Comparison of ENCODE assay signal across 16 mouse cellular contexts in genomic region chr3:95285390-95285789, GRCm38 (mm10). TPM values are rescaled to one million over a fixed set of nuclear protein-coding genes. Genes with fewer than 3 reads are reported as not detected.
DNase-seq lines count a peak whose midpoint lies in the region; ATAC-seq and TF ChIP-seq lines count a peak whose summit lies in the region.
"Had no signal": no experiment of that assay in that cellular context is flagged by ENCODE, and none has a peak within 500 bp of the region (broad histone marks: within the 10 kb centered on the region; RNA-seq: fewer than 3 reads in every experiment).

No protein-coding gene starts in this region.

- H3K36me3 ChIP-seq in midbrain, embryonic 11.5 days (ENCODE audit: control insufficient read depth, insufficient read depth, low read length), result no peaks in the 10 kb centered on the region
- H3K36me3 ChIP-seq in midbrain, embryonic 14.5 days (ENCODE audit: control insufficient read depth, insufficient read depth, low read length), result peaks cover 26% of the 10 kb centered on the region

- no peak overlapping the region for H3K4me2 ChIP-seq in midbrain, embryonic 11.5 days
- no peak overlapping the region for H3K4me2 ChIP-seq in midbrain, embryonic 14.5 days (ENCODE audit: low read length)

- no peak for DNase-seq in cerebellum, adult 2 months
- DNase-seq in cerebellum, postnatal 14 days, result no peak
- DNase-seq in layer of hippocampus, adult 2 months (ENCODE audit: low spot score in 2 of 2), result no peak
- no peak for DNase-seq in layer of hippocampus, adult 9-10 months (ENCODE audit: low spot score)
- peak; percentile 56 for DNase-seq in midbrain, embryonic 11.5 days (ENCODE audit: low spot score, missing footprints)
- DNase-seq in midbrain, embryonic 14.5 days, result no peak
- no peak for DNase-seq in left cerebral cortex, postnatal 14 days (ENCODE audit: low spot score in 2 of 2)
- DNase-seq: layer of hippocampus, postnatal 36 days had no signal

- peaks cover 16% of the 10 kb centered on the region for H3K4me1 ChIP-seq in cerebellum, adult 2 months (ENCODE audit: control insufficient read depth, insufficient read depth, low read length)
- peaks cover 9% of the 10 kb centered on the region for H3K4me1 ChIP-seq in midbrain, embryonic 11.5 days (ENCODE audit: control insufficient read depth, insufficient read depth, low read length)
- H3K4me1 ChIP-seq in midbrain, embryonic 14.5 days (ENCODE audit: control insufficient read depth, insufficient read depth, low read length), result peaks cover 28% of the 10 kb centered on the region

- TF ChIP-seq POLR2A in cerebellum, adult 2 months (IDR thresholded peaks at IDR 0.05; ENCODE audit: borderline replicate concordance, insufficient read depth, low read length), result no peak

- H3K27me3 ChIP-seq in cerebellum, adult 2 months (ENCODE audit: control insufficient read depth, insufficient read depth, low read length), result no peaks in the 10 kb centered on the region
- H3K27me3 ChIP-seq in midbrain, embryonic 11.5 days (ENCODE audit: control insufficient read depth, insufficient read depth, low read length), result no peaks in the 10 kb centered on the region
- no peaks in the 10 kb centered on the region for H3K27me3 ChIP-seq in midbrain, embryonic 14.5 days (ENCODE audit: control insufficient read depth, insufficient read depth, low read length)
- H3K27me3 ChIP-seq: CH12.LX; limb, embryonic 12.5 days; Patski had no signal

- H3K27ac ChIP-seq in cerebellum, adult 2 months (ENCODE audit: insufficient read depth, low read length), result no peak overlapping the region
- H3K27ac ChIP-seq in layer of hippocampus, adult 2 months, result no peak overlapping the region; the same call in 1 of the 2 replicates
- no peak overlapping the region for H3K27ac ChIP-seq in midbrain, embryonic 11.5 days (ENCODE audit: low read depth, low read length)
- H3K27ac ChIP-seq in midbrain, embryonic 14.5 days (replicated peaks; ENCODE audit: low read depth, low read length), result no peak overlapping the region
- H3K27ac ChIP-seq: hindbrain, postnatal 0 days; limb, embryonic 12.5 days had no signal

- no peak overlapping the region for H3K9ac ChIP-seq in midbrain, embryonic 11.5 days (ENCODE audit: low read length)
- H3K9ac ChIP-seq in midbrain, embryonic 14.5 days (replicated peaks; ENCODE audit: low read length), result no peak overlapping the region
- H3K9ac ChIP-seq: limb, embryonic 12.5 days had no signal

- peak overlapping the region; percentile 84 for H3K4me3 ChIP-seq in cerebellum, adult 2 months (replicated peaks; ENCODE audit: insufficient read depth, low read depth, low read length)
- H3K4me3 ChIP-seq in layer of hippocampus, adult 2 months, result peak overlapping the region; percentile 75; the same call in 1 of the 2 replicates
- no peak overlapping the region for H3K4me3 ChIP-seq in midbrain, embryonic 11.5 days (ENCODE audit: low read depth, low read length)
- H3K4me3 ChIP-seq in midbrain, embryonic 14.5 days (replicated peaks; ENCODE audit: low read depth, low read length), result no peak overlapping the region
- H3K4me3 ChIP-seq: limb, embryonic 12.5 days had no signal

- no peak for TF ChIP-seq CTCF in cerebellum, adult 2 months (IDR thresholded peaks at IDR 0.05; ENCODE audit: borderline replicate concordance, insufficient read depth, low read depth, low read length)
- no peak for TF ChIP-seq CTCF in layer of hippocampus, adult 2 months (conservative IDR thresholded peaks at IDR 0.05)

- no peak for ATAC-seq in midbrain, embryonic 11.5 days (ENCODE audit: low FRiP score)
- no peak for ATAC-seq in midbrain, embryonic 14.5 days (ENCODE audit: low FRiP score, low TSS enrichment)
- no peak for ATAC-seq in inflammation-experienced regulatory T-cells, adult 6 months
- ATAC-seq: hindbrain, postnatal 0 days; midbrain, embryonic 16.5 days; Patski had no signal

- intact Hi-C loops in left cerebral cortex, postnatal 14 days (cut with DNase I), result no loop called here

- H3K9me3 ChIP-seq in midbrain, embryonic 11.5 days (ENCODE audit: control insufficient read depth, low read length), result no peaks in the 10 kb centered on the region
- no peaks in the 10 kb centered on the region for H3K9me3 ChIP-seq in midbrain, embryonic 14.5 days (ENCODE audit: control insufficient read depth, low read length)
- H3K9me3 ChIP-seq: limb, embryonic 12.5 days had no signal

- WGBS in cerebellum, adult 2 months, result 54% methylated on average over 5 of the region's 5 CpGs
- 91% methylated on average over 5 of the region's 5 CpGs for WGBS in midbrain, embryonic 11.5 days
- WGBS in midbrain, embryonic 14.5 days, result 92% methylated on average over 5 of the region's 5 CpGs

RNA-seq across cellular contexts. Expression of gene Prune1, which starts 3.5 kb away (rescaled TPM):
- 43.2 and 47.6 TPM in 2 replicates for polyA plus RNA-seq in cerebellum, adult 2 months (2012; rRNA removed)
- total RNA-seq in layer of hippocampus, adult 2 months (2021), result 10 to 100 TPM; 22.0 to 22.4 TPM
- 28.0 and 29.7 TPM in 2 replicates for polyA plus RNA-seq in midbrain, embryonic 11.5 days (2014; fragmentation: Nextera tagmentation; extraction: Ambion mirVana)
- polyA plus RNA-seq in midbrain, embryonic 14.5 days (2014; fragmentation: Nextera tagmentation; extraction: Ambion mirVana), result 59.4 TPM in 2 replicates
- 10 to 100 TPM in 1 of 3 experiments, 1 to 10 TPM in 2; 7.5 to 11.0 (median 8.8) TPM for polyA plus RNA-seq in inflammation-experienced regulatory T-cells, adult 6 months (2017; shearing (Covaris generic))
- 10 to 100 TPM; 31.7 to 32.3 TPM for total RNA-seq in left cerebral cortex, postnatal 14 days (2021)

RNA-seq across cellular contexts. Expression of gene Mindy1, which starts 4.2 kb away (rescaled TPM):
- 96.8 and 103 TPM in 2 replicates for polyA plus RNA-seq in cerebellum, adult 2 months (2012; rRNA removed)
- 10 to 100 TPM; 19.1 to 22.7 TPM for total RNA-seq in layer of hippocampus, adult 2 months (2021)
- 38.8 and 43.3 TPM in 2 replicates for polyA plus RNA-seq in midbrain, embryonic 11.5 days (2014; fragmentation: Nextera tagmentation; extraction: Ambion mirVana)
- polyA plus RNA-seq in midbrain, embryonic 14.5 days (2014; fragmentation: Nextera tagmentation; extraction: Ambion mirVana), result 44.2 and 48.2 TPM in 2 replicates
- polyA plus RNA-seq in inflammation-experienced regulatory T-cells, adult 6 months (2017; shearing (Covaris generic)), result 10 to 100 TPM; 17.8 to 18.5 (median 18.3) TPM
- 10 to 100 TPM; 23.5 to 25.5 TPM for total RNA-seq in left cerebral cortex, postnatal 14 days (2021)

RNA-seq across cellular contexts. Expression of gene Anxa9, which starts 21.6 kb away (rescaled TPM):
- 1.2 and 1.5 TPM in 2 replicates for polyA plus RNA-seq in cerebellum, adult 2 months (2012; rRNA removed)
- 1 to 10 TPM; 1.5 TPM for total RNA-seq in layer of hippocampus, adult 2 months (2021)
- polyA plus RNA-seq in midbrain, embryonic 11.5 days (2014; fragmentation: Nextera tagmentation; extraction: Ambion mirVana), result 0.87 and 1.3 TPM in 2 replicates
- 0.45 and 0.55 TPM in 2 replicates for polyA plus RNA-seq in midbrain, embryonic 14.5 days (2014; fragmentation: Nextera tagmentation; extraction: Ambion mirVana)
- under 1 TPM; 0.64 to 0.92 (median 0.91) TPM for polyA plus RNA-seq in inflammation-experienced regulatory T-cells, adult 6 months (2017; shearing (Covaris generic))
- under 1 TPM; 0.64 to 0.89 TPM for total RNA-seq in left cerebral cortex, postnatal 14 days (2021)

RNA-seq across cellular contexts. Expression of gene Cers2, which starts 29.2 kb away (rescaled TPM):
- polyA plus RNA-seq in cerebellum, adult 2 months (2012; rRNA removed), result 133 and 142 TPM in 2 replicates
- 10 to 100 TPM; 53.1 to 63.3 TPM for total RNA-seq in layer of hippocampus, adult 2 months (2021)
- polyA plus RNA-seq in midbrain, embryonic 11.5 days (2014; fragmentation: Nextera tagmentation; extraction: Ambion mirVana), result 94.1 and 97.1 TPM in 2 replicates
- polyA plus RNA-seq in midbrain, embryonic 14.5 days (2014; fragmentation: Nextera tagmentation; extraction: Ambion mirVana), result 70.6 and 83.2 TPM in 2 replicates
- polyA plus RNA-seq in inflammation-experienced regulatory T-cells, adult 6 months (2017; shearing (Covaris generic)), result 100 to 1,000 TPM; 151 to 215 (median 154) TPM
- total RNA-seq in left cerebral cortex, postnatal 14 days (2021), result 10 to 100 TPM; 39.1 to 46.8 TPM

RNA-seq across cellular contexts. Expression of gene Bnipl, which starts 34.4 kb away (rescaled TPM):
- polyA plus RNA-seq in cerebellum, adult 2 months (2012; rRNA removed), result 1.8 and 1.9 TPM in 2 replicates
- under 1 TPM; 0.37 to 0.69 TPM for total RNA-seq in layer of hippocampus, adult 2 months (2021)
- 0.20 TPM in 1 of 2 replicates, not detected in the other for polyA plus RNA-seq in midbrain, embryonic 11.5 days (2014; fragmentation: Nextera tagmentation; extraction: Ambion mirVana)
- not detected in 2 replicates for polyA plus RNA-seq in midbrain, embryonic 14.5 days (2014; fragmentation: Nextera tagmentation; extraction: Ambion mirVana)
- under 1 TPM in 1 of 3 experiments, not detected in 2; 0.52 TPM for polyA plus RNA-seq in inflammation-experienced regulatory T-cells, adult 6 months (2017; shearing (Covaris generic))
- under 1 TPM in 1 of 2 experiments, not detected in 1; 0.33 TPM for total RNA-seq in left cerebral cortex, postnatal 14 days (2021)
- total RNA-seq: CH12.LX; heart, postnatal 25 days; hindbrain, postnatal 0 days had no signal
- polyA plus RNA-seq: heart, embryonic 11.5 days; hindbrain, postnatal 0 days; midbrain, embryonic 16.5 days had no signal

Comparison
In these comparisons a context has a peak if more than half of its experiments do, and no peak if none do; other contexts are left out.
1. H3K4me3 ChIP-seq: peak in cerebellum, adult 2 months (single experiment) and layer of hippocampus, adult 2 months (single experiment); none in midbrain, embryonic 11.5 days (single experiment) and midbrain, embryonic 14.5 days (single experiment).